Mouse (Mus musculus) CD4-positive naive resting alpha-beta T cell, adult 76 days (primary cell): Measurements from ENCODE around the gene Dcbld1. TPM values are rescaled to one million over a fixed set of nuclear protein-coding genes. Genes with fewer than 3 reads are reported as not detected.

ENCODE experiments used
- total RNA-seq: library from RNA; stranded (reverse); gene quantifications from one replicate; pipeline ENCODE4 v1.2.4, GENCODE M21; 2023

Gene Dcbld1
- total RNA-seq, result 0.26 TPM

GRCm38 (mm10) chr10:52233301-52233968, at the start of gene Dcbld1:
Gene Dcbld1 (plus strand): TSS chr10:52233619.

GRCm38 (mm10) chr10:52194957-52195852, 38.2 kb upstream of the Dcbld1 start, which contains the start of gene Ros1:
Gene Ros1 (minus strand): TSS chr10:52195244.

GRCm38 (mm10) chr10:52358467-52358866, 125.0 kb downstream of the Dcbld1 start, which contains the start of gene Gm26741:
Gene Gm26741 (plus strand): TSS chr10:52358767.

Other genes with a start within 250 kb of the Dcbld1 start
- gene Vgll2, start 211.1 kb upstream of the Dcbld1 start, total RNA-seq, result not detected
- not detected for gene Ros1, start 38.4 kb upstream of the Dcbld1 start, total RNA-seq
- not detected for gene Gm26741, start 125.1 kb downstream of the Dcbld1 start, total RNA-seq
- gene Gopc, start 148.5 kb downstream of the Dcbld1 start, total RNA-seq, result 16.5 TPM
- not detected for gene Nepn, start 155.4 kb downstream of the Dcbld1 start, total RNA-seq
- gene Nus1, start 183.9 kb downstream of the Dcbld1 start, total RNA-seq, result 39.8 TPM